Mouse (Mus musculus) ES-E14 (cell line): ENCODE data around the gene Rsph6a. TPM values are rescaled to one million over a fixed set of nuclear protein-coding genes. Genes with fewer than 3 reads are reported as not detected.

Source experiments
- DNase-seq: peaks from one replicate; pipeline ENCODE4 v3.0.0-alpha.2; 2013; ENCODE audit warnings: low read depth, low spot score
- H3K27ac ChIP-seq: 2 replicates; pipeline ENCODE4 v1.5.1; 2012; ENCODE audit warnings: low read depth, mild to moderate bottlenecking, low read length, moderate library complexity, mixed read lengths; ENCODE audit not compliant: poor library complexity, insufficient read depth, severe bottlenecking
- H3K36me3 ChIP-seq: 2 replicates; pipeline ENCODE4 v1.6.1; 2012; ENCODE audit warnings: mild to moderate bottlenecking, low read length, moderate library complexity, mixed read lengths; ENCODE audit not compliant: control insufficient read depth, poor library complexity, insufficient read depth, severe bottlenecking
- H3K4me1 ChIP-seq, 2 experiments: fragments of 150-350 bp in 1 of 2; sonication (generic) in 1 of 2; 2 replicates each; pipeline ENCODE4 v1.6.1; 2012; ENCODE audit warnings: low read length in 2 of 2, mild to moderate bottlenecking in 1 of 2, mixed read lengths in 1 of 2; ENCODE audit not compliant: control insufficient read depth in 2 of 2, insufficient read depth in 2 of 2, poor library complexity in 1 of 2
- H3K4me3 ChIP-seq, 2 experiments: fragments of 150-350 bp in 1 of 2; sonication (generic) in 1 of 2; 2 replicates each; pipeline ENCODE4 v1.5.1; 2012; ENCODE audit warnings: low read length in 2 of 2, low read depth in 1 of 2, mild to moderate bottlenecking in 1 of 2, mixed read lengths in 1 of 2; ENCODE audit not compliant: insufficient read depth in 1 of 2, poor library complexity in 1 of 2, severe bottlenecking in 1 of 2
- H3K9ac ChIP-seq: 2 replicates; pipeline ENCODE4 v1.6.1; 2012; ENCODE audit warnings: low read depth, mild to moderate bottlenecking, low read length, mixed read lengths; ENCODE audit not compliant: poor library complexity, insufficient read depth, severe bottlenecking
- H3K9me3 ChIP-seq: fragments of 150-350 bp; sonication (generic); 2 replicates; pipeline ENCODE4 v1.6.1; 2012; ENCODE audit warnings: low read depth, mild to moderate bottlenecking, low read length; ENCODE audit not compliant: control insufficient read depth, insufficient read depth
- CHD2 ChIP-seq: IDR thresholded peaks from 2 replicates; pipeline ENCODE4 v1.6.1; 2014; ENCODE audit warnings: mild to moderate bottlenecking, low read depth, low read length, inconsistent platforms
- HCFC1 ChIP-seq: IDR thresholded peaks from 2 replicates; pipeline ENCODE4 v1.6.1; 2012; ENCODE audit warnings: low read length, inconsistent platforms, borderline replicate concordance; ENCODE audit not compliant: insufficient read depth
- MAFK ChIP-seq: IDR thresholded peaks from 2 replicates; pipeline ENCODE4 v1.6.1; 2014; ENCODE audit warnings: mild to moderate bottlenecking, low read depth, low read length, inconsistent platforms; ENCODE audit not compliant: insufficient read depth
- ZC3H11A ChIP-seq: IDR thresholded peaks from 2 replicates; pipeline ENCODE4 v1.6.1; 2012; ENCODE audit warnings: low read depth, mild to moderate bottlenecking, inconsistent platforms, low read length, borderline replicate concordance
- ZNF384 ChIP-seq: IDR thresholded peaks from 2 replicates; pipeline ENCODE4 v1.6.1; 2012; ENCODE audit warnings: low read depth, low read length, inconsistent platforms
- in situ Hi-C, 2 experiments: fragments of 600-800 bp; cut with MboI; formaldehyde crosslinking; loops; one replicate each; pipeline ENCODE4 v1.15.1; 2025; ENCODE audit warnings: low sequenced_read_pairs in 2 of 2, inconsistent platforms in 1 of 2; ENCODE audit not compliant: unreplicated experiment in 2 of 2
- total RNA-seq: library from RNA; depleted of rRNA; stranded (reverse); fragments of 300-350 nt; gene quantifications from 2 replicates; pipeline ENCODE4 v1.2.3, GENCODE M21; 2012

Rsph6a gene
- total RNA-seq, 1 experiment: 0.94 TPM

- H3K4me1 ChIP-seq: peaks cover 1 to 39% of the 10 kb centered on the region in 2 experiments; a peak in 2 of 4 replicates
- H3K27ac ChIP-seq: no peak within 1 kb of the TSS
- H3K36me3 ChIP-seq: peaks cover 38% of the 10 kb centered on the region
- in situ Hi-C loops: no loop called here
- no peak within 1 kb of the TSS for H3K4me3 ChIP-seq
- no peak for DNase-seq
- TF ChIP-seq ZC3H11A (no peak), MAFK (no peak), CHD2 (no peak), ZNF384 (no peak), HCFC1 (no peak)
- no peak within 1 kb of the TSS; the same call in 1 of the 2 replicates for H3K9ac ChIP-seq
- no peaks in the 10 kb centered on the region for H3K9me3 ChIP-seq
Measured at GRCm38 (mm10) chr7:19083701-19084100, 29.2 kb downstream of the Rsph6a start, which contains the start of gene Dmpk. Gene Dmpk (plus strand): TSS chr7:19083849.

GRCm38 (mm10) chr7:19084277-19084771 is 29.8 kb downstream of the Rsph6a start:
- TF ChIP-seq MAFK (no peak), ZC3H11A (no peak), CHD2 (no peak), HCFC1 (no peak), ZNF384 (no peak)
- Histone ChIP-seq H3K36me3 (peaks cover 36% of the 10 kb centered on the region), H3K9me3 (no peaks in the 10 kb centered on the region), H3K9ac (no peak overlapping the region), H3K4me3 (no peak overlapping the region), H3K27ac (no peak overlapping the region), H3K4me1 (peaks cover 1 to 39% of the 10 kb centered on the region in 2 experiments; a peak in 2 of 4 replicates)
- in situ Hi-C loops: no loop called here
- no peak for DNase-seq

GRCm38 (mm10) chr7:19084921-19085473 is 30.5 kb downstream of the Rsph6a start:
- H3K4me3 ChIP-seq: no peak overlapping the region
- H3K4me1 ChIP-seq: peaks cover 1 to 37% of the 10 kb centered on the region in 2 experiments; a peak in 2 of 4 replicates
- no peak for DNase-seq
- no peak overlapping the region for H3K27ac ChIP-seq
- peaks cover 32% of the 10 kb centered on the region for H3K36me3 ChIP-seq
- H3K9ac ChIP-seq: no peak overlapping the region
- TF ChIP-seq CHD2 (no peak), MAFK (no peak), ZNF384 (no peak), ZC3H11A (no peak), HCFC1 (no peak)
- no peaks in the 10 kb centered on the region for H3K9me3 ChIP-seq
- in situ Hi-C loops: no loop called here

- H3K4me3 ChIP-seq: peak overlapping the region in 1 of 2 experiments; percentile 20; a peak in 1 of 4 replicates
- H3K4me1 ChIP-seq: peaks cover 1 to 34% of the 10 kb centered on the region in 2 experiments; a peak in 2 of 4 replicates
- H3K9ac ChIP-seq: no peak overlapping the region
- TF ChIP-seq ZC3H11A (no peak), ZNF384 (no peak), MAFK (no peak), HCFC1 (no peak), CHD2 (no peak)
- in situ Hi-C loops: no loop called here
- H3K36me3 ChIP-seq: peaks cover 27% of the 10 kb centered on the region
- no peak overlapping the region for H3K27ac ChIP-seq
- no peak for DNase-seq
- H3K9me3 ChIP-seq: no peaks in the 10 kb centered on the region
Measured at GRCm38 (mm10) chr7:19085495-19085894, 31.0 kb downstream of the Rsph6a start.
